Mouse (Mus musculus): ENCODE measurements around the gene Yme1l1. TPM values are rescaled to one million over a fixed set of nuclear protein-coding genes. Genes with fewer than 3 reads are reported as not detected.

The Yme1l1 gene
- polyA plus RNA-seq (2012; rRNA removed) = 32.2 and 39.0 TPM in 2 replicates

DNA sequence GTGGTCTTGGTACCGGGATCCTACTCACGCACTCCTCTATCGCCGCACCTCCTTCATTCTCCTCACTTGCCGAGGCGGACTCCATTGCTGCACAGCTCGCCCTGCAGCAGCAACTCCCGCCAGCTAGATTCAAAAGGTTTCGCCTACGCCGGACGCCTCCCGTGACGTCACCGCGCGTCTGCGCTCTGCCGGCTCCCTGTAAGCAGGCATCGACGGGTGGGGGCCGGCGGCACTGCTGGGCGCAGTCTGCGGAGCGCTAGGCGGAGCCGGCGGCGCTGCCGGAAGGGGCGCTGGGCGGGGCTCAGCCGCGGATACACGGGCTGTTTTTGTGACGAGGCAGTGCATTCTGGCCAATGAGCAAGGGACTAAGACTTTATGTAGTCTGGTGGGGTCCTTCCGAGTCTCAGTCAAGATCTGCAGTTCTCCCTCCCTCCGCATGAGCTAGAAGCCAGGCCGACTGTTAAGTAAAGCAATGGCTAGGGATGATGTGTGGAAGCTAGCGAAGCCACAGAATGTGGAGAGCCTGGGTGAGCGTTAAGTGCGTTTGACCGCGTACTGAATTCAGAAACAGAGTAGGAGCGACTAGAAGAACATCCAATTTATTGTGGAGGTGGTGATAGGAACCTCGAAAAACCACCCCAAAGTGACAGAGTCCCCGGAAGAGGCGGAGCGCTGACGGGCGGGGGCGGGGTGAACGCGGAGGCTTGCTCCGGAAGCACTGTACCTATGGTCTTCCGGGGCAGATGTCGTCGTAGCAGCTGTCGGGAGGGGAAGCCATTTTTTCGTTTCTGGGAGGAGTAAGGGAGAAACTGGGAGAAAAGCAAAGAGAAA, at the start of gene Yme1l1, which contains the start of gene Mastl:
Yme1l1 (plus strand) TSS at position 593 of the 831 bp plus-strand sequence.
Mastl (minus strand) TSS at position 248 of the 831 bp plus-strand sequence.
- peak; percentile 96 to 97 for DNase-seq (ENCODE audit: extremely low spot score in 1 of 2, low spot score in 1 of 2)

DNA sequence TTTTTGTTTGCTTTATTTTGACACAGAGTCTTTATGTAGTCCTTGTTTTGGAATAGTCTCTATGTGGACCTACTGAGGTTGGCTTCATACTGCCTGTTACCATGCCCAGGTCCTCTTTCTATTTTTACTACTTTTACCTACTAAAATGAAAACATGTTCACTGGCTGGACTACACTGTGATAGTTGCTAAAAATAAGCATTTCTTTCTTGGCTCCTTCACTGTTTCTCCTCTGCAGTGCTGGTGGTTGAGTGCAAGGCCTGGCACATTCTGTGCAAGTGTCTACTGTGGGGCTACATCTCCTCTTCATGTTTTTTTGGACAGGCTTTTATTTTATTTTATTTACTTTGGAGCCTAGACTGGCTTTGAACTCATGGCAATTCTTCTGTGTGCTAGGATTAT, 36.6 kb upstream of the Yme1l1 start:
- no peak for DNase-seq (ENCODE audit: extremely low spot score in 1 of 2, low spot score in 1 of 2)

- no peak for DNase-seq (ENCODE audit: extremely low spot score in 1 of 2, low spot score in 1 of 2)
Observed at GRCm38 (mm10) chr2:23155199-23155621, 959 bp upstream of the Yme1l1 start.

- no peak for DNase-seq (ENCODE audit: extremely low spot score in 1 of 2, low spot score in 1 of 2)
Observed at GRCm38 (mm10) chr2:23156608-23157081, 476 bp downstream of the Yme1l1 start.

DNA sequence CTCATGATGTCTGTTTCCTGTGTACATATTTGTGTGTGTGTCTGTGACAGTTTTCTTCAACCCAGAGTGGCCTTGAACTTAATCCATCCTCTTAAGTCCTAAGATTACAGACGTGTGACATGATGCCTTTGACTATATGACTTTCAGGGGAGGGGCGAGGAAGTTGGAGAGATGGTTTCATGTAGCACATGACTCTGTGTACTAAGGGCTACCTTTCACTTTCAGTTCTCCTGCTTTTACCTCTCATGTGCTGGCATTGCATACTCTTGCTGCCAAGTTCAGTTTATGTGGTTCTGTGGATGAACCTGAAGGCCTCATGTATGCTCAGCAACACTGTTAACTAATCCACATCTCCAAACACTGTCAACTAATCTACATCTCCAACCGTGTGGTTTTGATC, 16.1 kb downstream of the Yme1l1 start:
- DNase-seq (ENCODE audit: extremely low spot score in 1 of 2, low spot score in 1 of 2) = no peak

DNA sequence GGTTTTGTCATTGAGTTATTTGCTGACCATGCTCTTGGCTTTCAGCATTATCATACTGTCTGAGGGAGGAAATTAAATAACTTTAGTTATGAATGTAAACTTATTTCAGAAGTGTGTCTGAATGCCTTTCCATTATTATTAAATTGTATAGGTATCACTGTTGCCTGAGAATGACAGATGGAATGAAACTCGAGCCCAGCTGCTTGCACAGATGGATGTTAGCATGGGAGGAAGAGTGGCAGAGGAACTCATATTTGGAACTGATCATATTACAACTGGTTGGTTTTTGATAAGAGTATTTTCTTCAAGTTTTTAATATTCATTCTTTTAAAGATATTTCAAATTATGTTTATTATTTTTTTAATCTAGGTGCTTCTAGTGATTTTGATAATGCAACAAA, 38.2 kb downstream of the Yme1l1 start:
- DNase-seq (ENCODE audit: extremely low spot score in 1 of 2, low spot score in 1 of 2) = no peak

DNA sequence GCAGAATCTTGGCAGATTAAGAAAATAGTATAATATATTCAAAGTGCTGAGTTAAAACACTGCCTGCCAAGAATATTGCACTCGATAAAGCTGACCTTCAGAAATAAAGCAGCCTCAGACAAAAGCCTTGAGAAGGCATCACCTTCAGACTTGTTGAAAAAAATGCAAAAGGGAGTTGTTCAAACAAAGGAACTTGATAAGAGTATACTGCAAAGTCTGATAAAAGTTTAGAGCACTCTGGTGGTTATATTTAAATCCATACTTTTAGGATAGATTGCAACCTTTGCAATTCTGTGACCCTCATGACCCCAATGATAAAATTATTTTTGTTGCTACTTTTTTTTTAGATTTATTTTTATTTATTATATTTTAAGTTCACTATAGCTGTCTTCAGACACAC, 44.9 kb downstream of the Yme1l1 start:
- no peak for DNase-seq (ENCODE audit: extremely low spot score in 1 of 2, low spot score in 1 of 2)

GRCm38 (mm10) chr2:23202900-23203670, 46.9 kb downstream of the Yme1l1 start:
- no peak for DNase-seq (ENCODE audit: extremely low spot score in 1 of 2, low spot score in 1 of 2)

DNA sequence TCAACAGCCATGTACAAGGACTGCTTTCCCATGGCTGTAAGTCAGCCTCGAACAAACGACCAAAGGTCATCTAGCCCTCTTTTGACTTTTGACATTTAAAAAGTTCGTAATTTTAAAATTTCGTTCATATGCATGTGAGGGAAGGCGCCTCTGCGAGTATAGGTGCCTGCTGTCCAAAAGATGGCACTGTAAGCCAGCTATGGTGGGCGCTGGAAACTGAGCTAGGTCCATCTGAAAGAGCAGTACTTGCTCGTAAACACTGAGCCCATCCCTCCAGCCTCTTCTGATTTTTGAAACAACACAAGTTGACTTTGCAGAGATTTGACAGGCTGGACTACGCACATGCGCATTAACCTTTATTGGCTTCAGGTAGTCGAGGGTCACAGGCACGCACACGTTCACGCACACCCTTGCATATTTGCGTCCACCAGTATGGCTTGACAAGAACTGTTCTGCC, 50.9 kb downstream of the Yme1l1 start, which contains the start of gene 4931423N10Rik:
4931423N10Rik (plus strand) TSS at position 407 of the 457 bp plus-strand sequence.
- DNase-seq (ENCODE audit: extremely low spot score in 1 of 2, low spot score in 1 of 2) = peak in 1 of 2 experiments; percentile 15

- DNase-seq (ENCODE audit: extremely low spot score in 1 of 2, low spot score in 1 of 2) = no peak
Observed at GRCm38 (mm10) chr2:23213661-23214060, 57.5 kb downstream of the Yme1l1 start.

DNA sequence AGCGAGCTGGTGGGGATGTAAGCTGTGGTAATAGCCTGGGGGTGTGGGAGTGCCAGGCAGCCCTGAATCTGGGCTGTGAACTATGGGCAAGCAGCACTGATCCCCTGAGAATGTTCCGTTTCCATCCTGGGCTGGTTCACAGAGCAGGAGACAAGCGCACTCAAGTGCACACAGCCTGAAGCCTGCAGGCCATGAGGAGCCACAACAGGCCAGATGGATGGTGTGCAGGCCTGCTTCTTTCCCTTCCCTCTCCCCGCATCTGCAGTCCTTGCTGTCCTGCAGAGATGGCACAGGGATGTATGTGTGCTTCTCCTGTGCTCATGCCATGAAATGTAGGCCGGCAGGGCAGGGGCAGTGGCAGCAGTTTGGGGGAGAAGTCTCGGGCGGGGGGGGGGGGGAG, 69.0 kb downstream of the Yme1l1 start:
- no peak for DNase-seq (ENCODE audit: extremely low spot score in 1 of 2, low spot score in 1 of 2)

- DNase-seq (ENCODE audit: extremely low spot score in 1 of 2, low spot score in 1 of 2) = no peak
Observed at GRCm38 (mm10) chr2:23228463-23228862, 72.3 kb downstream of the Yme1l1 start.

GRCm38 (mm10) chr2:23234065-23234773, 78.0 kb downstream of the Yme1l1 start:
- peak in 1 of 2 experiments; percentile 5 for DNase-seq (ENCODE audit: extremely low spot score in 1 of 2, low spot score in 1 of 2)

Other genes starting within 250 kb of the Yme1l1 start
- gene Abi1, start 116.1 kb upstream of the Yme1l1 start, polyA plus RNA-seq (2012; rRNA removed) = 114 and 117 TPM in 2 replicates
- 46.1 and 48.8 TPM in 2 replicates for gene Acbd5, start 88.2 kb upstream of the Yme1l1 start, polyA plus RNA-seq (2012; rRNA removed)
- 0.46 and 0.54 TPM in 2 replicates for gene Mastl, start 345 bp upstream of the Yme1l1 start, polyA plus RNA-seq (2012; rRNA removed)
- gene 4931423N10Rik, start 51.1 kb downstream of the Yme1l1 start, polyA plus RNA-seq (2012; rRNA removed) = 0.17 and 0.32 TPM in 2 replicates
- gene Nxph2, start 164.9 kb downstream of the Yme1l1 start, polyA plus RNA-seq (2012; rRNA removed) = 0.82 and 2.0 TPM in 2 replicates

All from frontal cortex, adult 2 months (tissue).